Mouse (Mus musculus) stomach, postnatal 0 days (tissue): ENCODE results near the gene Cntnap2. TPM values are rescaled to one million over a fixed set of nuclear protein-coding genes. Genes with fewer than 3 reads are reported as not detected.
"Not testable (repeated sequence)": the region's sequence is repeated elsewhere in the genome, so short reads cannot be mapped to it uniquely, and the experiment has no call there.

Source experiments
- ATAC-seq: fragments of 200-750 bp; cut with Nextera tagmentation; 2 replicates; pipeline ENCODE4 v1.8.0; 2017; ENCODE audit not compliant: low FRiP score, low TSS enrichment
- DNase-seq: peaks from one replicate; pipeline ENCODE4 v3.0.0-alpha.2; 2016; ENCODE audit warnings: low spot score
- H3K27ac ChIP-seq: fragments of 300-500 bp; sonication (generic); replicated peaks from 2 replicates; pipeline ENCODE4 v1.5.1; 2014; ENCODE audit warnings: mild to moderate bottlenecking, control low read depth
- H3K27me3 ChIP-seq: fragments of 300-500 bp; sonication (generic); 2 replicates; pipeline ENCODE4 v1.6.1; 2014; ENCODE audit warnings: low read length; ENCODE audit not compliant: control insufficient read depth, insufficient read depth
- H3K36me3 ChIP-seq: fragments of 300-500 bp; sonication (generic); 2 replicates; pipeline ENCODE4 v1.6.1; 2014; ENCODE audit warnings: low read length, mixed read lengths; ENCODE audit not compliant: control insufficient read depth, insufficient read depth
- H3K4me1 ChIP-seq: fragments of 300-500 bp; sonication (generic); replicated peaks from 2 replicates; pipeline ENCODE4 v1.6.1; 2014; ENCODE audit warnings: antibody characterized with exemption; ENCODE audit not compliant: control insufficient read depth, insufficient read depth
- H3K4me2 ChIP-seq: fragments of 300-500 bp; sonication (generic); replicated peaks from 2 replicates; pipeline ENCODE4 v1.6.1; 2014; ENCODE audit warnings: low read depth, mild to moderate bottlenecking, control low read depth, moderate library complexity
- H3K4me3 ChIP-seq: fragments of 300-500 bp; sonication (generic); 2 replicates; pipeline ENCODE4 v1.5.1; 2014; ENCODE audit warnings: low read depth, low read length, control low read depth
- H3K9ac ChIP-seq: fragments of 300-500 bp; sonication (generic); 2 replicates; pipeline ENCODE4 v1.6.1; 2014; ENCODE audit warnings: mild to moderate bottlenecking, low read length, control low read depth, mixed read lengths
- H3K9me3 ChIP-seq: fragments of 300-500 bp; sonication (generic); 2 replicates; pipeline ENCODE4 v1.6.1; 2016; ENCODE audit warnings: low read length; ENCODE audit not compliant: control insufficient read depth
- CTCF ChIP-seq: IDR thresholded peaks from 2 replicates; pipeline ENCODE4 v1.5.1; 2016; ENCODE audit warnings: antibody characterized with exemption, low read depth, mild to moderate bottlenecking, moderate library complexity
- EP300 ChIP-seq: optimal IDR thresholded peaks from 2 replicates; pipeline ENCODE3; 2016; ENCODE audit warnings: antibody characterized with exemption
- WGBS: fragments of 180-500 bp; shearing (Covaris S2); extraction: QIAGEN DNeasy Blood & Tissue Kit; methylation state at CpG from one replicate; pipeline ENCODE4 v1.1.7; 2014; 5-methylcytosine and 5-hydroxymethylcytosine counted together
- polyA plus RNA-seq: library from polyadenylated mRNA; unstranded; fragments of >200 nt; fragmentation: Nextera tagmentation; extraction: Ambion mirVana; gene quantifications from 2 replicates; pipeline ENCODE4 v1.2.1, GENCODE M21; 2015

The Cntnap2 gene
- polyA plus RNA-seq, 1 experiment from 2014 or later, result 0.55 TPM

DNA sequence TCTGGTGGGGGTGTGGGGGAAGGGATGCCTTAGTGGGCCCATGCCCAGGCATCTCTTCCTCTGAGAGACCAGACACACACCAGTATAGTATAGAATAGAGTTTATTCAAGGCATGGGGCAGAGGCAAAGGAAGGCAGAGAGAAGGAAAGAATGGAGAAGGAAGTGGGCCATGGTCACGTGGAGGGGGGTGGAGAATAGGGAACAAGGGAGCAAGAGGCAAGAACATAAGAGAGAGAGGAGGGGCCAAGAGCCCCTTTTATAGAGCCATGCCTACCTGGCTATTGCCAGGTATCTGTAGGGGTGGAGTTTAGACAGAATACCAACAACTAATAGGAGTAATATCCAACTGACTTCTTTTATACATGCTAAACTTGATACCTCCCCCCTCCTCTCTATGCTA, 2226.6 kb downstream of the Cntnap2 start:
- DNase-seq (no peak), ATAC-seq (no peak)
- Histone ChIP-seq H3K4me1 (no peaks in the 10 kb centered on the region), H3K27me3 (no peaks in the 10 kb centered on the region), H3K4me3 (no peak overlapping the region), H3K9me3 (no peaks in the 10 kb centered on the region), H3K9ac (no peak overlapping the region), H3K36me3 (no peaks in the 10 kb centered on the region), H3K27ac (no peak overlapping the region), H3K4me2 (no peak overlapping the region)
- 55% methylated on average over 1 of the region's 1 CpGs for WGBS
- TF ChIP-seq EP300 (no peak), CTCF (no peak)

DNA sequence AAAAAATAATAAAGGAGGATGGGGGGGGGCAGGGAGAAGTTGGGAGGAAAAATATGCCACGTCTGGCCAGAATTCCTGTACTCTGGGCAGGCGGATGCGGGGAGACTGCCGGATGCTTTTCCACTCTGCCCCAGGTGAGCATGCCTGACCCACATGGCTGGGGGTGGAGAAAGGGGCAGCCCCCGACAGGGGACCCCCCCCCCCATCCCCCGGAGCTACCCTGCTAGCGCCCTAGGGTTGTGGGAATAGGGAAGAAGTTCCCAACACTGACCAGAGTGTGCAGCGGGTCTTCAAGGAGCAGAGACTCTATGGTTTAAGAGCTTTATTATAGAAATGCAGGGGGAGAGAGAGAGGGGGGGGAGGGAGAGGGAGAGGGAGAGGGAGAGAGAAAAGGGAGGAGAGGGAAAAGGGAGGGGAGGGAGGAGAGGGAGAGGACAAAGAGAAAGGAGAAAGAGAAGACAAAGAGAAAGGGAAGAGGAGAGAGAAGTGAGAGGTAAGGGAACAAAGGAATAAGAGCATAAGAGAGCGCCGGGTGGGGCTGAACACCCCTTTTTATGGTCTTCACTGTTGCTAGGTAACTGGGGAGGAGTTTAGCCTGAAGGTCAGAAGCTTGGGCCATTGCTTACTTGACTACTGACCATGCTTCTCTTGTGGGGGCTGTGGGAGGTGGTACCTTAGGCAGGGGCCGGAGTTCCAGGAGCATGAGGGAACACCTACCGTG, 2227.2 kb downstream of the Cntnap2 start:
- 52% methylated on average over 12 of the region's 12 CpGs for WGBS
- not testable (repeated sequence) for H3K4me3 ChIP-seq, H3K4me2 ChIP-seq, H3K27ac ChIP-seq, DNase-seq, ATAC-seq, H3K9ac ChIP-seq, H3K9me3 ChIP-seq, H3K27me3 ChIP-seq, H3K4me1 ChIP-seq, H3K36me3 ChIP-seq

DNA sequence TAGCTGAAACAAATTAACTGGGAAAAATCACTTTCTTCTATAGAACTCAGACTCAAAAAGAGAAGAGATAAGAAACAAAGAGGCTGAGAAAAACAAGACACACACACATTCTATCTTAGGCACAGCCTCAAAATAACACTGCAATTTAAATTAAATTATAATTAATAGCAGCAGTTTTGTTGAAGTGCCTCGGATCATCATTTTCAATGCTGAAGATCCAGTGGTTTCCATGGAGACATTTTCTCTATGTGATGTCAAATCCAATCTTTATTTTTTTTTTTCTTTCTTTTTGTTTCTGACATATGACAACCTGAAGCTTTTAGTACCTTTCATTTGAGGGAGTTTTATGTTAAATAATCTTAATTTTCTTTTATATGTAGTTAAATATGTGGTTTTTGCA, 2228.6 kb downstream of the Cntnap2 start:
- H3K27me3 ChIP-seq, result no peaks in the 10 kb centered on the region
- H3K9me3 ChIP-seq, result no peaks in the 10 kb centered on the region
- TF ChIP-seq CTCF (no peak), EP300 (no peak)
- no peak overlapping the region for H3K9ac ChIP-seq
- no peaks in the 10 kb centered on the region for H3K4me1 ChIP-seq
- no peaks in the 10 kb centered on the region for H3K36me3 ChIP-seq
- no peak overlapping the region for H3K27ac ChIP-seq
- H3K4me3 ChIP-seq, result no peak overlapping the region
- ATAC-seq (no peak), DNase-seq (no peak)
- WGBS, result 83% methylated on average over 1 of the region's 1 CpGs
- no peak overlapping the region for H3K4me2 ChIP-seq

- H3K4me1 ChIP-seq, result no peaks in the 10 kb centered on the region
- H3K27ac ChIP-seq, result no peak overlapping the region
- H3K9ac ChIP-seq, result no peak overlapping the region
- H3K9me3 ChIP-seq, result no peaks in the 10 kb centered on the region
- no peak for ATAC-seq
- H3K27me3 ChIP-seq, result no peaks in the 10 kb centered on the region
- no peak overlapping the region for H3K4me3 ChIP-seq
- H3K36me3 ChIP-seq, result no peaks in the 10 kb centered on the region
- no peak for DNase-seq
- TF ChIP-seq EP300 (no peak), CTCF (no peak)
- no peak overlapping the region for H3K4me2 ChIP-seq
These were observed 2232.8 kb downstream of the Cntnap2 start for GRCm38 (mm10) chr6:47291973-47292372.

DNA sequence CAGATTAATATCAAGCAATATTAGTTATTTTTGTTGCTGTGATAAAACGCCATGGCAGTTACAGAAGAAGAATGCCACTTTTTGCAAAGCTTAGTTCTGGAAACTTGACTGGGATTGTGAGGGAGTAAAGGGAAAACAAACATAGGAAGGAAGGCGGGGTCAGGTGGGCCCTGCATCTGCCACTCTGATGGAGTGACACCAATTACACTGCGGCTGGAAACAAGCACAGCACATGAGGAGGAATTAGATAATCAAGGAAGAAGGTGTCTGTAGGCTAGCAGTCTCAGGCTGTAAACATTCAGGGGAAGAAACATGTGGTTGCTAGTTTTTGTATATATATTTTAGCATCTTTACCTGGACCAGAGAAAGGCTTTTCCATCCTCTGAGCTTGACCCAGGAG, 2233.3 kb downstream of the Cntnap2 start:
- no peak for TF ChIP-seq CTCF
- no peak for TF ChIP-seq EP300
- no peak overlapping the region for H3K4me2 ChIP-seq
- DNase-seq (no peak), ATAC-seq (no peak)
- no peak overlapping the region for H3K4me3 ChIP-seq
- H3K9me3 ChIP-seq, result no peaks in the 10 kb centered on the region
- H3K36me3 ChIP-seq, result no peaks in the 10 kb centered on the region
- no peaks in the 10 kb centered on the region for H3K4me1 ChIP-seq
- no peak overlapping the region for H3K9ac ChIP-seq
- 56% methylated on average over 3 of the region's 3 CpGs for whole genome bisulfite sequencing
- no peak overlapping the region for H3K27ac ChIP-seq
- H3K27me3 ChIP-seq, result no peaks in the 10 kb centered on the region

DNA sequence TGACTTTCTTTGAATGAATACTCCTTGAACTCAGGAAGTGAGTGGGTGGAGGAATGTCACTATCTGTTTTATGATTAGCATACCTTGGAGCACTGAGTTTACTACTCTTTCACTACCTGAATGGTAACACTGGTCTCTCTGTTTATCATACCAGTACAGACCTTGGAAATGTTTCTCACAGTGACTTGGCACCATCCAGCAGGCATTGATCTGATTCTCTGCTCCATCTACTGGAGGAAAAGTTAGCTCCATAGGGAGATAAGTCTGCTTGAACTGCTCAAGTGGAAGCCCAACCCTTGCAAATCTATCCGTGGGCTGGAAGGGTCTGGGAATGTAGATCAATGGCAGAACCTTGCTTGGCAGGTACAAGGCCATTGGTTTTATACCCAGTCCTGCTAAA, 2235.3 kb downstream of the Cntnap2 start:
- H3K4me2 ChIP-seq, result no peak overlapping the region
- H3K4me3 ChIP-seq, result no peak overlapping the region
- no peaks in the 10 kb centered on the region for H3K4me1 ChIP-seq
- WGBS, result 22% methylated on average over 1 of the region's 1 CpGs
- DNase-seq (no peak), ATAC-seq (no peak)
- H3K36me3 ChIP-seq, result no peaks in the 10 kb centered on the region
- H3K9ac ChIP-seq, result no peak overlapping the region
- H3K27ac ChIP-seq, result no peak overlapping the region
- no peaks in the 10 kb centered on the region for H3K9me3 ChIP-seq
- TF ChIP-seq EP300, result no peak
- TF ChIP-seq CTCF, result 0 out of 2 replicates have a peak, but pooled peaks have one; percentile 18
- H3K27me3 ChIP-seq, result no peaks in the 10 kb centered on the region
